Mouse (Mus musculus) urinary bladder, postnatal 14 days (tissue): ENCODE results near the gene Hoxc11.

ENCODE experiments used
- DNase-seq: peaks from one replicate; pipeline ENCODE4 v3.0.0; 2021; ENCODE audit warnings: low spot score

The Hoxc11 gene

GRCm38 (mm10) chr15:102937036-102937666 lies 17.1 kb upstream of the Hoxc11 start:
- DNase-seq, result no peak

DNA sequence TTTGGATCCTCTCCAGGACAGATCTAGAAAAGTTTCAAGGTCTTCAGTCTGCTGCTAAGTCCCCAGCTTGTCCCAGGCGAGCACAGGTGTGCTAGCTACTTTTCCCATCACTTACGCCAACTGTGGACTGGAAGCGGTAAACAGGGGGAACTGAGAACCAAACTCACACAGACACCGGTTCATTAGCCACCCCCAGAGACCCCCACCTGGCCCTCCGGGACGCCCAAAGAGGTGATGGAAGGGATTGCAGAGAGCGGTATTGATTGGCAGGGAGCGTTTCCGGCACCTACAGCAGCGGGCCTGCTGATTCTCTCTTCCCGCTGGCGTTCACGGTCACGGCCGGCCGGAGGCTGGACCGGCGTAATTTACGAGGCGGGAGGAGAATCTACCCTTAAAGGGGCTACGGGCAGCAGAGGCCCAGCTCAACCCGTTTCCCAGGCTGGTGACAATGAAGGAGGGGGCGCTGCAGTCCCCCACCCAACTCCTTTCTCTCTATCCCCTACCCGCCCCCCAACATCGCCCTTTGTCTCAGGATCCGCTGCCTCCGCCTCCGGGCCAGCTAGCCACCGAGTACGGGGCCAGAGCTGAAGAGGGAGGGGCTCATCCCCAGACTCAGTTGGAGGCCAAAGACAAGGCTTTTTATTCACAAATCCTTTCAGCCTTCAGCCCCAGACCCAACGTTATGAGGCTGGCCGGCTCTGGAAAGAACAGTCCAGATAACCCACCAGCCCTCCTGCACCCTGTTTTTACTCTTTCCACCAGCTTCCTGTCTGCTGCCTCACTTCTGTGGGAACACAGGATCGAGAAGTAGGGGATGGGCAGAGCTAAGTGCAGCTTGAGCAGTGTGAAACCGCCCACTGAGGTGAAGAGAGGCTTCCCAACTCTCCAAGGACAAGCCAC lies 14.7 kb upstream of the Hoxc11 start:
- DNase-seq, result no peak

GRCm38 (mm10) chr15:102942739-102943467 lies 11.3 kb upstream of the Hoxc11 start:
- no peak for DNase-seq

DNA sequence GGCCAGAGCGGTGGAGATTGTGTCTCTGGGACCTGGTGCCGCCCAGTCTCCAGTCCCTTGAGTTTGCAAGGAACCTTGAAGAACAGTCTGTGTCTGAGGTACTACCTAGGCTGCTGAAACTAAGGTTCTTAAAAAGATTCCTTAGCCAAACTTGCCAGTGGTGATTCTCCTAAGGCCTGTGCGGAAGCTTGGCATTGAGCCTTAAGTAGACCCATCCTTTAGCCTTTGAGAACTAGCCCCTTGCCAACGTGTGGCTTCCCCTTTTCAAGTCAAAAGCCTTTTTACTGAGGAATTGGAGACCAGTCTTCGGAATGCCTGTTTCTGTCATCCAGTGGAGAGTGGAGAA lies 10.8 kb upstream of the Hoxc11 start:
- no peak for DNase-seq

GRCm38 (mm10) chr15:102945185-102946077 lies 8.8 kb upstream of the Hoxc11 start:
- DNase-seq, result no peak

DNA sequence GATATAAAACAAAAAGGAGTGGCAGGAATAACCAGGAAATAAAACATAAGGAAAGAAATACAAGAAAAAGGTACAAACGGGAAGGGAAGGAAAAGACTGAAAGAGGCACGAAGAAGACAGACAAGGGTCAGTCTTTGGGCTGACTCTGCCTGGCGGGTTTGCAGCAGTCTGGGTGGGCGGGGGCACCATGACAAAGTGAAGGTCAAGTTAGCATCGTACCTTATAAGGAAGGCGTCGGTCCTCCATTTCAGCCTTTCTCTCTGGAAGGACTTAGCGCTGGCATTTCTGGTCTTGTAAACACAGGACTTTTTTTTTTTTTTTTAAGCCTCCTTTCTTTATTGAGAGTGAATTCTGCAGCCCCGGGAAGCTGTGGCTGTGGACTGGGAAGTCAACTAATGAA lies 7.0 kb upstream of the Hoxc11 start:
- DNase-seq, result no peak

DNA sequence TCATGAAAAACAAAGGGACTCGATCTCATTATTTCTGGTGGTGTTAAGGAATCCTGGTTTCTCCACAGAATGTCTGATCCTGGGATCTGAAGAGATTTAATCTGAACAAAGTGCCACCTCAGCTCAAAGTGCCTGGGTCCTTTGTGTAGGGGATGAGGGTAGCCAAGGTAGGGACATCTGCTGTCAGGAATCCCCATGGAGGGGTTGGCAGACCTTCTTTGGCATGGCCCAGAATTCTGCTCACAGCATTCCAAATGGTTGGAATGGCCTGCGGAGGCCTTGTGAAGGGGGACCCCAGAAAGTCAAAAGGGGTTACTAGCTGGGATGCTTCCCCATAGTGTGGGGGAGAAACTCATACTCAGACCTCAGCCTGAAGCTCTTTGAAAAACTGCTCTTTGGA lies 5.4 kb upstream of the Hoxc11 start:
- no peak for DNase-seq

DNA sequence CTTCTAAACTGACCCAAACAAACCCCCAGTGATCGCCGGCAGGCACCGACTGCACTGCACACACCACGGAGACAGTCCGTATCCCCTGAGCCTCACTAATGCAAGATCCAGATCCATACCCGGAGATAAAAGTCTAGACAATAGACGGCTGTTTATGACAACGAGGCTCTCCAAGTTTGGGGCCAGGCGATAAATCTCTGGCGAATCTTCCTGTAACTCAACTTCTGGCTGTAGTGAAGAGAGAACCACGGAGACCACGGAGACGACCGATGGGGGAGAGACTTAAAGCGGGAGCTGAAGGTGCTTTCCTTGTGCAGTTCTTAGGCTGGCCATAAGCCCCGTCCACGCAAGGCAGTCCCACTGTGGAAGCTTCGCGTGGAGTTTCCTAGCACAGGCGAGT lies 4.5 kb upstream of the Hoxc11 start:
- no peak for DNase-seq

DNA sequence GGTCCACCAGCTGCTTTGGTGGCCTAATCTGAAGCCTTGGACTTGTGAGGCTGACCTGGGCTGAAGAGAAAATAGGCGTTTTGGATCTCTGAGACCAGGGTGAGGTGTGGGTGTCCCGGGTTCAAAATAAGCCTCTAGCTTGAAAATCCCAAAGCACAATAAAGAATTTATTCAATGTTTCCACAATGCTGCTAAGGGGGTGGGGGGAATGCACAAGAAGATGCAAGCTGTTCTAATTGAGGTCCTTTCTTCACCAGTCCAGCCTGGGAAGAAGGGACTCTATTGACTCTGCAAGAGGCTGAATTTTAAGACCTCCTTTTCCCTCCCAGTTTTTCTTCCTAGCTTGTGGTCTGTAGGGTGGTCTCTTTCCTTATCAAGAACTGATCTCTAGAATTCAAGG lies 3.4 kb upstream of the Hoxc11 start:
- no peak for DNase-seq

DNA sequence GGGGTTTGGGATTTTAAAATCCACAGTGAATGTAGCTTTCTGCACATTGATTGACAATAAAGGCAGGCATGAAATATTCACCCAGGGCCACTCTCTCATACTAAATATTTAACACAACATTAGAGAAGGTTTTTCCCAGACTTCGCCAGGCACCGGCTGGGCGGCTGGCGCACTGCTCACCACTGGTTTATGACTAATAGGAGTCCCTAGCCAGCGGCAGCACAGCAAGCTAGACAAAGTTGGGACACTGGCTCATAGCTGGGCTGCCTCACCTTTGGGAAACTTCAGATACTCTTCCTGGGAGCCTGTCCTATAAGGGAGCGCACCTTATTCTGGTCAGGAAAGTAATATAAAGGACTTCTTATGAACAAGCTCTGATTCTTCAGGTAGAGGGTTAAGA lies 666 bp upstream of the Hoxc11 start:
- DNase-seq, result no peak

- no peak for DNase-seq
Measured at GRCm38 (mm10) chr15:102955007-102955382, 768 bp downstream of the Hoxc11 start.

DNA sequence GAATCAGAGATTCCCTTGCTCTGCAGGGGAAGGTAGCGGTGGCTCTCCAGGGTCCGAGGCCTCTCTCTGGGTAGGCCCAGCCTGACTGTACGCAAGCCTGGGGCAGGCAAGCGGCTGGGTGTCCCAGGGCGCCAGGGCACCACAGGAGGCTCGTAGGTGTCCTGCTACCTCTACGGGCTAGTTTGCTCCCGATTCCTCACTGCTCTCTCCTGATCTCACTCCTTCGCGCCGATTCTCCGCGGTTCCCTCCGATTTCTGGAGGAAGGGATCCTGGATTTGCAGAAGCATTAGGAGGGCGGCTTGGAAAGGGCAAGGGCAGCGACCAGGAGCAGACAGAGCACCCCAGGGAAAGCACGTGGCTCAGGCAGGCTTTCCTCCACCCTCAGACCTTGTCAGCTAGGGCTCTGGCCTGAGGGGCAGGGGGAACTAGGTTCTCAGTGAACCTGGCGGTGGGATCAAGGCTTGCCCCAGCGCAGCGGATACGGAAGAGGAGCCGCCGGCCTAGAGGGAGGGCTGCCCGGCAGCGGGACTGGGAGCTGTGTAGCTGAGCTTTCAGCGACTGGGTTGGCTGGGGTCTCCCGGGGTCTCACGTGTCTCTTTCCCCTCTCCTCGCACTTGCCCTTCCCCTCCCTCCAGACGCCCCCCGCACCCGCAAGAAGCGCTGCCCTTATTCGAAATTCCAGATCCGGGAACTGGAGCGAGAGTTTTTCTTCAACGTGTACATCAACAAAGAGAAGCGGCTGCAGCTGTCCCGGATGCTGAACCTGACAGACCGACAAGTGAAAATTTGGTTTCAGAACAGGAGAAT lies 1.8 kb downstream of the Hoxc11 start:
- no peak for DNase-seq

- no peak for DNase-seq
Measured at GRCm38 (mm10) chr15:102956906-102957305, 2.7 kb downstream of the Hoxc11 start.

DNA sequence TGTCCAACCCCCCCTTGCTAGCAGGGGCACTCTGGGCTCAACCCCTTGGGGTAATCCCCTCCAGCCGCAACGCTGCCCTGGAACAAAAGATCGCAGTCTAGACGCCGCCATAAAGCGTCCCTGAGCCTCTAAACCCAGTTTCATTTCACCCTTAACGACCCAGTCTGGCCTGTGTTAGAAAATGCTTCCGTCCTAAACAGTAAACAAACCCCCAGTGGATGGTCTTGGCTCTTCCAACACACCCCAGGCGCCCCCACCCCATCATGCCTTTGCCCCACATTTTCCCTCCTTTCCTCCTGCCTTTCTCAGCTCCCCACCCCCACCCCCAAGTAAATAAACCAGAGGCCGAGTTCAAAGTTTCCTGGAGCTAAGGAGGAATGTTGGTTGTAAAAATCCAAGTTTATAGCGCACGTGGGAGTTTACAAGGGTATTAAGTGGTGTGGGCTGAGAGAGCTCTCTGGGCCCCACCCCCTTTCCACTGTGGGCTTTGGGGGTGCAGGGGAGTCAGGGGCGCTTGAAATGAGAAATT lies 5.5 kb downstream of the Hoxc11 start:
- DNase-seq, result no peak

- no peak for DNase-seq
Measured at GRCm38 (mm10) chr15:102961728-102962127, 7.5 kb downstream of the Hoxc11 start.

DNA sequence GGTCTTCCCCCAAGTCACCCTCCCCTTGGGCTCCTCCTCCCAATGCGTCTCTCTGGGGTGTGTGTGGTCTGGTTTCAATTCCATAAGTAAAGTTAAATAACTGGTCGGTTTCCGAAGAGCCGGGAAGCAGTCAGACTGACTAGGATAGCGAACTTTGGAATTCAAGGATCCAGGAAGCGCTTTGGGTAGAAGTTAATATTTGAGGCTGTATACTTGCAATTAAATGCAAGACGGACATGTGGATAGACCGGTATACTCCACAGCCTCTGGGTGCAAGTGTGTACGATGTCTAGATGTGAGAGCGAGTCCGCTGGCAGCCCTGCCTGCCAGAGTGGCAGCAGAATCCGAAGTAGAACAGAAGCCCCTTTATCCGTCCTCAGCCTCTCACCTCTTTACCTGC lies 8.3 kb downstream of the Hoxc11 start:
- no peak for DNase-seq

- no peak for DNase-seq
Measured at GRCm38 (mm10) chr15:102963259-102963658, 9.0 kb downstream of the Hoxc11 start.

GRCm38 (mm10) chr15:102963671-102964640 lies 9.7 kb downstream of the Hoxc11 start:
- DNase-seq, result no peak

GRCm38 (mm10) chr15:102965003-102965891 lies 11.0 kb downstream of the Hoxc11 start:
- no peak for DNase-seq
